Mouse (Mus musculus): ENCODE results near the gene Rgs3.

Rgs3 gene

GRCm38 (mm10) chr4:62688142-62688541 lies 128.5 kb downstream of the Rgs3 start:
- no peak for DNase-seq (ENCODE audit: low read depth, low spot score)

GRCm38 (mm10) chr4:62690997-62691396 lies 131.3 kb downstream of the Rgs3 start:
- DNase-seq (ENCODE audit: low read depth, low spot score), result no peak

- DNase-seq (ENCODE audit: low read depth, low spot score), result no peak
Measured at GRCm38 (mm10) chr4:62691625-62692024, 132.0 kb downstream of the Rgs3 start.

GRCm38 (mm10) chr4:62693839-62694238 lies 134.2 kb downstream of the Rgs3 start:
- no peak for DNase-seq (ENCODE audit: low read depth, low spot score)

- DNase-seq (ENCODE audit: low read depth, low spot score), result no peak
Measured at GRCm38 (mm10) chr4:62694703-62695439, 135.2 kb downstream of the Rgs3 start.

- DNase-seq (ENCODE audit: low read depth, low spot score), result no peak
Measured at GRCm38 (mm10) chr4:62695523-62695922, 135.9 kb downstream of the Rgs3 start.

- DNase-seq (ENCODE audit: low read depth, low spot score), result peak; percentile 69
Measured at GRCm38 (mm10) chr4:62695946-62696345, 136.3 kb downstream of the Rgs3 start.

GRCm38 (mm10) chr4:62696699-62697404 lies 137.2 kb downstream of the Rgs3 start:
- DNase-seq (ENCODE audit: low read depth, low spot score), result no peak

GRCm38 (mm10) chr4:62697469-62697868 lies 137.8 kb downstream of the Rgs3 start:
- DNase-seq (ENCODE audit: low read depth, low spot score), result peak; percentile 60

- DNase-seq (ENCODE audit: low read depth, low spot score), result no peak
Measured at GRCm38 (mm10) chr4:62698521-62698920, 138.9 kb downstream of the Rgs3 start.

GRCm38 (mm10) chr4:62699191-62699812 lies 139.7 kb downstream of the Rgs3 start:
- peak; percentile 64 for DNase-seq (ENCODE audit: low read depth, low spot score)

GRCm38 (mm10) chr4:62700426-62700825 lies 140.8 kb downstream of the Rgs3 start:
- no peak for DNase-seq (ENCODE audit: low read depth, low spot score)

- no peak for DNase-seq (ENCODE audit: low read depth, low spot score)
Measured at GRCm38 (mm10) chr4:62703151-62703550, 143.5 kb downstream of the Rgs3 start.

GRCm38 (mm10) chr4:62704204-62704603 lies 144.6 kb downstream of the Rgs3 start:
- no peak for DNase-seq (ENCODE audit: low read depth, low spot score)

- DNase-seq (ENCODE audit: low read depth, low spot score), result no peak
Measured at GRCm38 (mm10) chr4:62705013-62705412, 145.4 kb downstream of the Rgs3 start.

GRCm38 (mm10) chr4:62705749-62706148 lies 146.1 kb downstream of the Rgs3 start:
- DNase-seq (ENCODE audit: low read depth, low spot score), result no peak

- DNase-seq (ENCODE audit: low read depth, low spot score), result peak; percentile 38
Measured at GRCm38 (mm10) chr4:62708084-62708483, 148.4 kb downstream of the Rgs3 start.

- DNase-seq (ENCODE audit: low read depth, low spot score), result no peak
Measured at GRCm38 (mm10) chr4:62708994-62709393, 149.3 kb downstream of the Rgs3 start.

- DNase-seq (ENCODE audit: low read depth, low spot score), result no peak
Measured at GRCm38 (mm10) chr4:62709448-62709847, 149.8 kb downstream of the Rgs3 start.

GRCm38 (mm10) chr4:62711159-62711558 lies 151.5 kb downstream of the Rgs3 start:
- DNase-seq (ENCODE audit: low read depth, low spot score), result no peak

- DNase-seq (ENCODE audit: low read depth, low spot score), result no peak
Measured at GRCm38 (mm10) chr4:62711582-62711981, 151.9 kb downstream of the Rgs3 start.

GRCm38 (mm10) chr4:62720861-62721260 lies 161.2 kb downstream of the Rgs3 start:
- DNase-seq (ENCODE audit: low read depth, low spot score), result no peak

GRCm38 (mm10) chr4:62722021-62722426 lies 162.4 kb downstream of the Rgs3 start:
- no peak for DNase-seq (ENCODE audit: low read depth, low spot score)
